Mouse (Mus musculus) CD4-positive naive resting alpha-beta T cell, adult 76 days (primary cell): ENCODE results near the gene Olfr1378. TPM values are rescaled to one million over a fixed set of nuclear protein-coding genes. Genes with fewer than 3 reads are reported as not detected.

Experiments
- total RNA-seq: library from RNA; stranded (reverse); gene quantifications from one replicate; pipeline ENCODE4 v1.2.4, GENCODE M21; 2023

Gene Olfr1378
- total RNA-seq, result not detected

GRCm38 (mm10) chr11:50966230-50966629 lies at the start of gene Olfr1378:
Gene Olfr1378, plus strand, starts transcription at chr11:50966530.

GRCm38 (mm10) chr11:50931451-50931866 lies 34.9 kb upstream of the Olfr1378 start, which contains the start of gene Zfp354b:
Gene Zfp354b, minus strand, starts transcription at chr11:50931633.

GRCm38 (mm10) chr11:50943506-50943905 lies 22.8 kb upstream of the Olfr1378 start, which contains the start of gene 4933414I15Rik:
Gene 4933414I15Rik, minus strand, starts transcription at chr11:50943765.

GRCm38 (mm10) chr11:50953665-50954064 lies 12.7 kb upstream of the Olfr1378 start, which contains the start of gene Prop1:
Gene Prop1, minus strand, starts transcription at chr11:50953765.

GRCm38 (mm10) chr11:50981667-50982066 lies 15.3 kb downstream of the Olfr1378 start, which contains the start of gene Olfr1377:
Gene Olfr1377, plus strand, starts transcription at chr11:50981967.

GRCm38 (mm10) chr11:51003296-51003695 lies 37.0 kb downstream of the Olfr1378 start, which contains the start of gene Olfr51:
Gene Olfr51, plus strand, starts transcription at chr11:51003596.

GRCm38 (mm10) chr11:51013936-51014335 lies 47.6 kb downstream of the Olfr1378 start, which contains the start of gene Olfr54:
Gene Olfr54, plus strand, starts transcription at chr11:51014236.

Other genes with a start within 250 kb of the Olfr1378 start
- gene Zfp354c, start 138.8 kb upstream of the Olfr1378 start, total RNA-seq, result 7.1 TPM
- 0.32 TPM for gene Zfp879, start 125.0 kb upstream of the Olfr1378 start, total RNA-seq
- 3.1 TPM for gene Grm6, start 115.8 kb upstream of the Olfr1378 start, total RNA-seq
- not detected for gene Zfp454, start 78.9 kb upstream of the Olfr1378 start, total RNA-seq
- 4.1 TPM for gene Zfp2, start 50.4 kb upstream of the Olfr1378 start, total RNA-seq
- gene Zfp354b, start 34.9 kb upstream of the Olfr1378 start, total RNA-seq, result not detected
- gene 4933414I15Rik, start 22.8 kb upstream of the Olfr1378 start, total RNA-seq, result not detected
- gene Prop1, start 12.8 kb upstream of the Olfr1378 start, total RNA-seq, result not detected
- gene Olfr1377, start 15.4 kb downstream of the Olfr1378 start, total RNA-seq, result not detected
- not detected for gene Olfr51, start 37.1 kb downstream of the Olfr1378 start, total RNA-seq
- not detected for gene Olfr54, start 47.7 kb downstream of the Olfr1378 start, total RNA-seq
- gene Olfr1375, start 81.6 kb downstream of the Olfr1378 start, total RNA-seq, result not detected
- not detected for gene Zfp354a, start 92.7 kb downstream of the Olfr1378 start, total RNA-seq